Mouse (Mus musculus) neutrophil, adult 5-6 weeks (primary cell): Measurements from ENCODE around the gene Ang5. TPM values are rescaled to one million over a fixed set of nuclear protein-coding genes. Genes with fewer than 3 reads are reported as not detected.
"Not testable (repeated sequence)": the region's sequence is repeated elsewhere in the genome, so short reads cannot be mapped to it uniquely, and the experiment has no call there.

Experiments used
- ATAC-seq: fragments of 151-379, 151-347 bp; 2 replicates; pipeline ENCODE4 v1.8.0; 2017; ENCODE audit warnings: mild to moderate bottlenecking, moderate TSS enrichment; ENCODE audit not compliant: insufficient number of reproducible peaks, poor library complexity, low FRiP score, severe bottlenecking; ENCODE audit errors: extremely low read depth
- total RNA-seq: library from RNA; stranded (forward); fragments of 200-1000 nt; gene quantifications from 2 replicates; pipeline ENCODE4 v1.2.3, GENCODE M21; 2017

The Ang5 gene
- not detected in 2 replicates for total RNA-seq

DNA sequence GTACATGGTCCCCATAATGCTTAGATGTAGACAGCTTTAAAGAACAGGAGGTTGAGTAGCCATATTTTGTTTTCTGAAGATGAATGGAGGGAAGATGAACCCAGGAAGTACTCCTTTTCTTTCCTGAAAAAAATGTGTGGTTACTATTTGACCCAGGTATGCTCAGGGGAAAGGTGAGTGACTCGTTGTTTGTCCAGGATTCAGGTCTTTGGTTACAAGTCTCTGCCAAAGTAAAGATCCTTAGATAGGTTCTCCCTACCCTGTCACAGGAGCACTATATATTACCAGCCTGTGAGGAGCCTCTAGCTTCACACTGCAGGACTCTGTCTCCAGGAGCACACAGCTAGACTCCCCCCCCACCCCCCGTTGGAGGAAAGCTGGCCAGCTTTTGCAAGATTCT is at the start of gene Ang5:
Gene Ang5, plus strand, starts transcription at position 301 of the 400 bp plus-strand sequence.
- not testable (repeated sequence) for ATAC-seq

DNA sequence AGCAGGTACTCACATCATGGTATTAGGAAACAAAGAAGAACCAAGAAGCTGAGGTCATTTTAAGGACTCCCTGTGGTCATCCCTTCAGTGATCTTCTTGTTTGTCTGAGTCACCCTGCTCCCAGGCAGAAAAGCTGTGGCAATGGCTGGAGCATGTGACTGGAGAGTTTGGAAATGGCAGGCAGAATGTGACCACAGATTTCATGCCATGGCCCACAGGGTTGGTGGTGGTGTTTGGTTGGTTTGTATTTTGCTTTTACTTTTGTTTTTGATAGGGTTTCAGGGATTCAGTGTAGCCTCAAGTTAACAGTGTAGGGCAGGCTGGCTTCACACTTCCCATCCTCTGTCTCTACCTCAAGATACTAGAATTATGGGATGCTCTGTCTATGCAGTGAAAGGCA is 38.7 kb upstream of the Ang5 start:
- ATAC-seq = not testable (repeated sequence)

DNA sequence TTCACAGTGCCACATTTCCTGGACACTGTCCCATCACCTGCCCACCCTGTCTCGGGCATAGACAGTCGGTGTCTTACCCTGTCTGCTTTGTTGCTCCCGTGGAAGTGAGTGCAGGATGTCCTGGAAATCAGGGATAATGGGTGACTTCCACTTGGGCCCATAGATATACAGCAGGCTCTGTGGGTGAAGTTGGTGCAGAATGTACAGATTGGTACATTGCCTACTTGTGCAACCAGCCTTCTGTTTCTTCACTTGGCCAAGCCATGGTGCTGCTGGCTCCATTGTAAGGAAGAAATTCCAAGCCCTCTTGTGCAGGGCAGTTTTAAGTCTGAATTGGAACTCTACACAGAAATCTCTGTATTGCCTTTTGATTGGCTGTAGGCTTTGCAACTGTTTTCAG is 33.4 kb upstream of the Ang5 start, which contains the start of gene Ear10:
Gene Ear10, minus strand, starts transcription at position 101 of the 400 bp plus-strand sequence.
- ATAC-seq = not testable (repeated sequence)

DNA sequence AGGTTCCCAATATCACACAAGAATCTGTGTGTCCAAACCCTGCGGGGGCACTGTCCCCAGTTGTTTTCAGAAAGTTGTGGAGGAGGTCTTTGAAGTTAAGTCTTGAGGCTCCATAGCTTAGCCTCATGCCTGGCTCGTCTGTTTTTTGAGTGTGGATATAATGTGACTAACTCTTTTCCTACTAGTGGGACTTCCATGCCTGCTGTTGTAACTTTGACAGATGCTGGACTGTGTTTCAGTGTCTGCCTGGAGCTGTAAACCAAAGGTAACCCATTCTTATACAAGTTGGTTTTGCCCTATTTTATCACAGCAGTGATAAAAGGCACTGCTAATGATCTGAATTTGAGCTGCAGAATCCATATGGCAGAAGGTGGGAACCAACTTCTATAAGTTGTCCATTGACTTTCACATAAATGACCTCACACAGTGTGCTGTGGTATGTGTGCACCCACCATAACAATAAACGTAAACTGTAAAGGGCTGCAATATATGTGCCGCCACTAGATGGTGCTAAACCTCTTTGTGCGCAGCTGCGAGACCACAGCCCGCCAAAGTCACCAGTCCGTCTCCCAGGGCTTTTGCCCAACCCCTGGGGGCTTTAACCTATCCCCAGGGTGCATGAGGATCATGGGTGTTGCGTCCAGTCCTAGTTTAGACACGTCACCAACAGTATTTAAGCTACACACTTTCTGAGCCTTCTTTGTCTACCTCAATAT is 32.0 kb upstream of the Ang5 start, which contains the start of gene Gm8113:
Gene Gm8113, plus strand, starts transcription at position 703 of the 716 bp plus-strand sequence.
- not testable (repeated sequence) for ATAC-seq

DNA sequence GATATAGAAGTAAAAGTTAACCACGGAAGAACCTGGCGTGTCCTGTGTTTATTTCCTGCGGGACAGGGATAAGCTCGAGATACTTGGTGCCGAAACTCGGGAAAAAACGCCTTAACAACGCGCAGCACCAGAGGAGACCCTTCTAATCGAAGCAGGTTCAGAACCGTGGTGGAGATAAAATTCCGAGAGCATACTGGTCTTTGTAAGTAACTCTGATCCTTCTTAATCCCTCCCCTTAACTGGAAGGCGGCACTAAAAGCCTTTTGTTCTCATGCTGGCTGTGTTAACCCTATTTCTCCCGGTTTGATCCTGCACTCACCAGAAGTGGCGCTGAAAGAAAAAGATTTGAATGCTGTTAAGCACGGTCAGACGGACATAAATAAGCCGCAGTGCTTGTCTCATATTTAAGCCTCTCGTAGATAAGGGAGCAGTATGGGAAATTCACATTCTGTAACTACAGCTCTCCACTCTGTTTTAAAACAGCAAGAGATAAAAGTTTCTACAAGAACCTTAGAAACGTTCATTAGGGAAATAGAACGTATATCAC is 31.4 kb upstream of the Ang5 start:
- ATAC-seq = not testable (repeated sequence)

DNA sequence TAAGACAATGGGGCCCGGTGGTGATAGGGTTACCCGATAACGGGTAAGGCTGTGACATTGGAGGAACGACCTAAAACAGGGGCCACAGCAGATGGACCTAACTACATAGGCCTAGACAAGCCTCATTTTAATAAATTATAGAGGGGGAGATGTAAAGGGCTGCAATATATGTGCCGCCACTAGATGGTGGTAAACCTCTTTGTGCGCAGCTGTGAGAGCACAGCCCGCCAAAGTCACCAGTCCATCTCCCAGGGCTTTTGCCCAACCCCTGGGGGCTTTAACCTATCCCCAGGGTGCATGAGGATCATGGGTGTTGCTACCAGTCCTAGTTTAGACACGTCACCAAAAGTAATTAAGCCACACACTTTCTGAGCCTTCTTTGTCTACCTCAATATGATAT is 23.9 kb upstream of the Ang5 start:
- ATAC-seq = not testable (repeated sequence)

DNA sequence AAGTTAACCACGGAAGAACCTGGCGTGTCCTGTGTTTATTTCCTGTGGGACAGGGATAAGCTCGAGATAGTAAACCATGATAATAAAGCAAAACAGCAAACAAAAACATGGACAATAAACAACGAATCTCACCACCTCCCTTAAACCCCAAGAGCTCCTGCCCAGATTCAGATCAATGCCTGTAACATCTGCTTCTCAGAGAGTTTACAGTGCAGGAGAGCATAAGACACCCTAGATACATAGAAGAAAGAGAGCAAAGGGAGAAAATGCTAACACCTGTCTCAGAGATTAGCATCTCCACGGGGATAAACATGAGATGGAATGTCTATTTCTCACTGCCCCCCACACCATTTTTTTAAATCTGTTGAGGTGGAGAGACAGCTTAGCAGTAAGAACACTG is 23.5 kb upstream of the Ang5 start:
- ATAC-seq = not testable (repeated sequence)

DNA sequence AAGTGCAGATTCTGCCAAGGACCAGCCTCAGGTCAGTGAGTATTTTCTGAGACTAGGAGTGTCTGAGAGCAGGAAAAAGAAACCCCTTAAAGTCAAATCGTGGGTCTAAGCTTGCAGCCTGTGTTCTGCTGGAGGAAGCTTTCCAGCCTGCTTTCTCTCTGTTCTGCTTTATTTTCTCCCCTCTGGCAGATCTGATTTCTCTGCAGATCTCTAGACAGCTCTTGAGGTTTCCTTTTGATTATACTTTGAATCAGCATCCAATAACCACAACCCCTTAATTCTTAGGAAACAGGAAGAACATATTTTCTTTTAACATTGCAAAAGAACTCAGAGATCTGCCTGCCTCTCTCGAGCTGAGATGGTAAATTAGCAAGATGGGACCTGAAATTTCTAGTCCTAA is 3.5 kb upstream of the Ang5 start:
- not testable (repeated sequence) for ATAC-seq

DNA sequence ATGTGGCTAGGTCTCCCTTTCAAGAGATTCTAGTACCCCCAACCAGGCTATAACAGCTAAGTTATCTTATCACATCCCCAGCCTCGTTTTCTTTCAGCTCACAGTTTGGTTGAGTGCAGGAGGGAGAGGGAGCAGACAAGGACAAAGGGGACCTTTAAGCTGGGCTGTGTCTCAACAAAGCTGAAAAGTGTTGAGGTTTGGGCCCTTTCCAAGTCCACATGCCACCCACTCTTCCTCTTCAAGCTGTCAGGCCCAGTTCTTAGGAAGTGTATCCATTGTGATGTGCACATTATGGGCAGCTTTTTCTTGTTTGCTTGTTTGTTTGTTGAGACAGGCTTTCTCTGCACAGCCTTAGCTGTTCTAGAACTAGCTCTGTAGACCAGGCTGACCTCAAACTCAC is 1.8 kb upstream of the Ang5 start:
- ATAC-seq = not testable (repeated sequence)

DNA sequence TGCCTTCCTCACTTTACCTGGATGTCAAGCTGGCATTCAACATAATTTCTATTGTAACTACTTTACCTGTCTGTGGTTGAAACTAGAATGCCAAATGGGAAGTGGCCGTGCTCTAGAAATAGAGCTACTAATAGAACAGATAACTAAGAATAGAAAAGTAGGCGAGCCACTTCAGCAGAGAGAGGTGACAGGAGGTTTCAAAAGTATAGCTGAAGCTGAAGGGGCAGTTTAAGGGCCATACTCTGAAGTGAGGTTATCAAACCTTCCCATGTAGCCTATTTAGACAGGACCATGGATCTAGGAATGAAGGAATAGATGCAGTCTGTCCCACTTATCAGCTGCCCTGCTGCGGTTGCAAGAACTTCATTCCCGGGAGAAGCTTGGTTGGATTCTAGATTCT is 26.6 kb downstream of the Ang5 start:
- no peak for ATAC-seq

DNA sequence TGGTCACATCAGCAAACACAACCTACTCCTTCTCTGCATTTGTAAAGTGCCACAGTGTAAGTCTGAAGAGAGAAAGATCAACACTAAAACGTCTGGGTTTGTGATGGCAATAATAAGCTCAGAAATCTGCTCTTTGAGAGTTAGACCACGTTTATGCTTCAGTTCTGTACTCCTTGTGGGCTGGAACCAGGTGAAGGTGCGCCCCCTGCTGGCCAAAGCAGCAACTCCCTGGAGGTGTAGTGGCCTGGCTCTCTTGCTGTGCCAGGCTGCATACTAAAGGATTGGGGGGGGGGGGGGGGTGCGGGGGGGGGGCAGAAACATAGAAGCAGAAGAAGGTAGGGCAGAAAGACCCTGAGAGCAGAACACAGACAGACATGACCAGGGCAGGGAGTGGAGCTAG is 27.0 kb downstream of the Ang5 start:
- peak; percentile 39; the same call in 1 of the 2 replicates for ATAC-seq

DNA sequence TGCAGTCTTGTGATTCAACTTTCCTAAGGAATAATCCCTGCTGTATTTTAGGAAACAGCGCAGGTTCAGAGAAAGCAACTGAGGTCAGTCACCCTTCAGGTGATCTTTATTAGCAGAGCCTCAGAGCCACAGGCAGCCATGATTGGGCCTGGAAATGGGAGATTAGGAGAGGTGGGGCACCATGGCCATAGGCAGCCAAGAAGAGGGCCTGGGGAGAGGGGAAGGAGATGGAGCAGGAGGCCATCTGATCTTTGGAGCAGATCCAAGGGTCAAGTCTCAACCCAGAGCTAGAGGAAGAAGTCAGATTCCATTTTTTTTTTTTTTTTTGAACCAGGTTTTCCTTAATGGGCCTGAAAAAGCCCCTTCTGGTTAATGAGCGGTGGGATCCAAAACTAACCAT is 29.3 kb downstream of the Ang5 start:
- ATAC-seq = no peak

DNA sequence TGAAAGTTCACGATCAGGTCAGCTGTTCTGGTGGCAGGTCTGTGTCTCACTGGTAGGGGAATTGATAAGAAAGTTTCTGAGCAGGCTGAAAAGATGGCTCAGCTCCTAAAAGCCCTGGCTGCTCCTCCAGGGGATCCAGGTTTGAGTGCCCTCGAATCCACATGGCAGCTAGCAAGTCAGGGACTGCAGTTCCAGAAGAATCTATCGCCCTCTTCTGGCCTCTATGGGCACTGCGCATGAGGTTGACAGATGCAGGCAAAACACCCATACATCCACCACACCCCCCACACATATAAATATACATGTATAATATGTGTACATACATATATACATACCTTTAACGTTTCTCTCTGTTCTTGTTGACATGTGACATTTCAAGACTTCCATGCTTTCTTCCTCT is 30.5 kb downstream of the Ang5 start:
- ATAC-seq = not testable (repeated sequence)

DNA sequence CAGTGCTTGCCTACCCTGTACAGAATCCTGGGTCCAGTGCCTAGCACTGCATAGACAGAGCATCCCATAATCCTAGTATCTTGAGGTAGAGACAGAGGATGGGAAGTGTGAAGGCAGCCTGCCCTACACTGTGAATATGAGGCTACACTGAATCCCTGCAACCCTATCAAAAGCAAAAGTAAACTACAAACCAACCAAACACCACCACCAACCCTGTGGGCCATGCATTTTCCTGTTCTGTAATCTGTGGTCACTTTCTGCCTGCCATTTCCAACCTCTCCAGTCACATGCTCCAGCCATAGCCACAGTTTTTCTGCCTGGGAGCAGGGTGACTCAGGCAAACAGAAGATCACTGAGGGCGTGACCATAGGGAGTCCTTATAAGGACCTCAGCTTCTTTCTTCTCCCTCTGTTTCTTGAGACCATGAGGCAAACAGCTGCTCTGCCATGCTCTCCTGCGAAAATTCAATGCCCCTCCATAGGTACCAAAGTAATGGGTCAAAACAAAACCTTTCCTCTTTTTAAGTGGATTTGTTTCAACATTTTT is 41.7 kb downstream of the Ang5 start:
- not testable (repeated sequence) for ATAC-seq

DNA sequence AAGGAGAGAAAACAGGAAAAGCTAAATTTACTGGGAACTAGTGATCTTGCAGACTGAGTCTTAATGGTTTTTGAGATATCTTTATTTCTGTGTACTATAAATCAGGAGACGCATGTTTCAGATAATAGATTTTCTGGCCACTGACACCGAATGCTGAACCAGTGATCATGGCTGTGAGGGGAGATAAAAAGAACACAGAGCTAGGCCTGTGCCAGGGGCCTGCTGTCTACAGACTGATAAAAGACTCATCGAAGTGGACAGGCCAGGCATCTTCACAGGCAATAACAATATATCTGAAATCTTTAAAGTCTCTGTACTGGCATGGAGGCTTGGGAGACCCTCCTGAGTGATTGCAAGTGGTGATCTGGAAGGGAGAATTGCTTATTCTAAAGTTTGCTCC is 44.7 kb downstream of the Ang5 start:
- ATAC-seq = no peak

DNA sequence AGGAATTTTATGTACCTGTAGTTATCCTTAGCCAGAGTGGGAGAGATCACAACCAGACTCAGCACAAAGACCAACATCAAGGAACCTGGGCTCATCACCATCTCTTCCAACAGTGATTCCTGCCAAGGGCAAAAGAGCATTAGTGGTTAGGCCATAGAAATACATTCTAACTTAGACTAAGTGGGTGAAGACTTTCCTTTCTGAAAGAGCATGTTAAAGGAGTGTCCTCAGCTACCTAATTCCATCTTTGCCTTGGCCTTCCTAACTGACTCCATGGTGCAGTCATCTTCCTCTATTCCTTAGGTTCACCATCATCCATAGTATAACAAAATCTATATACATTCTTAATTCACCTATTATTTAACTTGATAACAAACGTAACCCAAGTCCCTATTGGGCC is 45.3 kb downstream of the Ang5 start, which contains the start of gene Ang6:
Gene Ang6, minus strand, starts transcription at position 101 of the 400 bp plus-strand sequence.
- no peak for ATAC-seq

DNA sequence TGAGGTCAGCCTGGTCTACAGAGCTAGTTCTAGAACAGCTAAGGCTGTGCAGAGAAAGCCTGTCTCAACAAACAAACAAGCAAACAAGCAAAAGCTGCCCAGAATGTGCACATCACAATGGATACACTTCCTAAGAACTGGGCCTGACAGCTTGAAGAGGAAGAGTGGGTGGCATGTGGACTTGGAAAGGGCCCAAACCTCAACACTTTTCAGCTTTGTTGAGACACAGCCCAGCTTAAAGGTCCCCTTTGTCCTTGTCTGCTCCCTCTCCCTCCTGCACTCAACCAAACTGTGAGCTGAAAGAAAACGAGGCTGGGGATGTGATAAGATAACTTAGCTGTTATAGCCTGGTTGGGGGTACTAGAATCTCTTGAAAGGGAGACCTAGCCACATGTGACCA is 51.2 kb downstream of the Ang5 start:
- ATAC-seq = not testable (repeated sequence)

DNA sequence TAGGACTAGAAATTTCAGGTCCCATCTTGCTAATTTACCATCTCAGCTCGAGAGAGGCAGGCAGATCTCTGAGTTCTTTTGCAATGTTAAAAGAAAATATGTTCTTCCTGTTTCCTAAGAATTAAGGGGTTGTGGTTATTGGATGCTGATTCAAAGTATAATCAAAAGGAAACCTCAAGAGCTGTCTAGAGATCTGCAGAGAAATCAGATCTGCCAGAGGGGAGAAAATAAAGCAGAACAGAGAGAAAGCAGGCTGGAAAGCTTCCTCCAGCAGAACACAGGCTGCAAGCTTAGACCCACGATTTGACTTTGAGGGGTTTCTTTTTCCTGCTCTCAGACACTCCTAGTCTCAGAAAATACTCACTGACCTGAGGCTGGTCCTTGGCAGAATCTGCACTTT is 52.8 kb downstream of the Ang5 start:
- not testable (repeated sequence) for ATAC-seq
